7 mouse cellular contexts compared by ENCODE assay signal in genomic region chr13:110280563-110281144, GRCm38 (mm10). TPM values are rescaled to one million over a fixed set of nuclear protein-coding genes. Genes with fewer than 3 reads are reported as not detected.
A peak's percentile ranks its signal among the peaks of the same experiment; 100 is the strongest.
DNase-seq lines count a peak whose midpoint lies in the region; ATAC-seq and TF ChIP-seq lines count a peak whose summit lies in the region.

Rab3c (minus strand) TSS chr13:110280996.

- no peak for TF ChIP-seq CTCF in intestine, postnatal 0 days (IDR thresholded peaks at IDR 0.05; ENCODE audit: low read depth)

- peak; percentile 8 for DNase-seq in ES-CJ7 (ENCODE audit: low read depth, low spot score)
- no peak for DNase-seq in adrenal gland, adult 18-20 months (ENCODE audit: low spot score in 2 of 2)
- peak; percentile 17 for DNase-seq in embryonic facial prominence, embryonic 10.5 days (ENCODE audit: low spot score)
- DNase-seq in testis, postnatal 10 days (ENCODE audit: low spot score), result no peak

- H3K9ac ChIP-seq in intestine, postnatal 0 days (ENCODE audit: low read depth, low read length), result no peak within 1 kb of the TSS
- H3K9ac ChIP-seq in lung, embryonic 16.5 days (ENCODE audit: low read length), result peak within 1 kb of the TSS; percentile 27
- H3K9ac ChIP-seq in stomach, embryonic 14.5 days (replicated peaks; ENCODE audit: low read depth, low read length), result no peak within 1 kb of the TSS

- no peak for ATAC-seq in intestine, postnatal 0 days
- peak; percentile 34 for ATAC-seq in lung, embryonic 16.5 days (ENCODE audit: low read depth)
- ATAC-seq in stomach, embryonic 14.5 days (ENCODE audit: insufficient number of reproducible peaks, insufficient read depth, low FRiP score, low read depth), result peak; percentile 59

- peaks cover 10% of the 10 kb centered on the region for H3K4me1 ChIP-seq in embryonic facial prominence, embryonic 10.5 days
- H3K4me1 ChIP-seq in intestine, postnatal 0 days (replicated peaks; ENCODE audit: control insufficient read depth, insufficient read depth, low read length), result no peaks in the 10 kb centered on the region
- H3K4me1 ChIP-seq in lung, embryonic 16.5 days (replicated peaks; ENCODE audit: control insufficient read depth, insufficient read depth, low read length), result peaks cover 7% of the 10 kb centered on the region
- H3K4me1 ChIP-seq in stomach, embryonic 14.5 days (ENCODE audit: control insufficient read depth, insufficient read depth, low read length), result no peaks in the 10 kb centered on the region

- peaks cover 11% of the 10 kb centered on the region for H3K27me3 ChIP-seq in embryonic facial prominence, embryonic 10.5 days (replicated peaks; ENCODE audit: low read depth, poor library complexity, severe bottlenecking)
- H3K27me3 ChIP-seq in intestine, postnatal 0 days (replicated peaks; ENCODE audit: control insufficient read depth, insufficient read depth, low read length), result peaks cover 9% of the 10 kb centered on the region; the same call in 1 of the 2 replicates
- peaks cover 2% of the 10 kb centered on the region; the same call in 1 of the 2 replicates for H3K27me3 ChIP-seq in lung, embryonic 16.5 days (ENCODE audit: control insufficient read depth, insufficient read depth, low read depth, low read length)
- H3K27me3 ChIP-seq in stomach, embryonic 14.5 days (ENCODE audit: control insufficient read depth, insufficient read depth, low read length), result no peaks in the 10 kb centered on the region

- no peaks in the 10 kb centered on the region for H3K36me3 ChIP-seq in embryonic facial prominence, embryonic 10.5 days (replicated peaks)
- H3K36me3 ChIP-seq in intestine, postnatal 0 days (ENCODE audit: control insufficient read depth, insufficient read depth), result no peaks in the 10 kb centered on the region
- H3K36me3 ChIP-seq in lung, embryonic 16.5 days (ENCODE audit: control insufficient read depth, insufficient read depth, low read length), result no peaks in the 10 kb centered on the region
- H3K36me3 ChIP-seq in stomach, embryonic 14.5 days (ENCODE audit: control insufficient read depth, insufficient read depth, low read length), result no peaks in the 10 kb centered on the region

- H3K27ac ChIP-seq in embryonic facial prominence, embryonic 10.5 days (replicated peaks), result no peak within 1 kb of the TSS; the same call in 1 of the 2 replicates
- H3K27ac ChIP-seq in intestine, postnatal 0 days (ENCODE audit: low read depth, low read length), result no peak within 1 kb of the TSS
- H3K27ac ChIP-seq in lung, embryonic 16.5 days (ENCODE audit: low read length), result peak within 1 kb of the TSS; percentile 74
- no peak within 1 kb of the TSS for H3K27ac ChIP-seq in stomach, embryonic 14.5 days (ENCODE audit: low read length)

- H3K4me2 ChIP-seq in intestine, postnatal 0 days (replicated peaks; ENCODE audit: low read depth), result peak within 1 kb of the TSS; percentile 67
- H3K4me2 ChIP-seq in lung, embryonic 16.5 days (ENCODE audit: low read depth, low read length), result peak within 1 kb of the TSS; percentile 63
- H3K4me2 ChIP-seq in stomach, embryonic 14.5 days (replicated peaks; ENCODE audit: low read depth, low read length), result peak within 1 kb of the TSS; percentile 75

- H3K9me3 ChIP-seq in embryonic facial prominence, embryonic 10.5 days, result no peaks in the 10 kb centered on the region
- H3K9me3 ChIP-seq in intestine, postnatal 0 days (ENCODE audit: control insufficient read depth), result no peaks in the 10 kb centered on the region
- no peaks in the 10 kb centered on the region for H3K9me3 ChIP-seq in lung, embryonic 16.5 days (ENCODE audit: control insufficient read depth, low read length)
- H3K9me3 ChIP-seq in stomach, embryonic 14.5 days (ENCODE audit: control insufficient read depth, low read depth, low read length), result no peaks in the 10 kb centered on the region

- peak within 1 kb of the TSS; percentile 56 for H3K4me3 ChIP-seq in embryonic facial prominence, embryonic 10.5 days
- H3K4me3 ChIP-seq in intestine, postnatal 0 days (ENCODE audit: low read depth, low read length), result peak within 1 kb of the TSS; percentile 38
- peak within 1 kb of the TSS; percentile 46 for H3K4me3 ChIP-seq in lung, embryonic 16.5 days (ENCODE audit: low read length)
- H3K4me3 ChIP-seq in stomach, embryonic 14.5 days (ENCODE audit: low read depth, low read length), result peak within 1 kb of the TSS; percentile 35

- under 1% methylated on average over 20 of the region's 20 CpGs for WGBS in embryonic facial prominence, embryonic 10.5 days
- 2% methylated on average over 20 of the region's 20 CpGs for whole genome bisulfite sequencing in intestine, postnatal 0 days
- WGBS in lung, embryonic 16.5 days, result under 1% methylated on average over 20 of the region's 20 CpGs
- WGBS in stomach, embryonic 14.5 days, result 2% methylated on average over 20 of the region's 20 CpGs

RNA-seq across cellular contexts. Expression of gene Rab3c, which starts in this region (rescaled TPM):
- total RNA-seq in adrenal gland, adult 18-20 months (2021), result 10 to 100 TPM; 29.6 to 35.2 TPM
- 2.9 TPM in 2 replicates for polyA plus RNA-seq in embryonic facial prominence, embryonic 10.5 days (2016; fragmentation: Nextera tagmentation; extraction: Ambion mirVana)
- 3.0 TPM in 2 replicates for polyA plus RNA-seq in intestine, postnatal 0 days (2015; fragmentation: Nextera tagmentation; extraction: Ambion mirVana)
- polyA plus RNA-seq in lung, embryonic 16.5 days (2015; fragmentation: Nextera tagmentation; extraction: Ambion mirVana), result 2.4 and 4.2 TPM in 2 replicates
- polyA plus RNA-seq in stomach, embryonic 14.5 days (2014; fragmentation: Nextera tagmentation; extraction: Ambion mirVana), result 5.4 and 5.8 TPM in 2 replicates

Comparison
In these comparisons a context has a peak if more than half of its experiments do, and no peak if none do; other contexts are left out.
1. DNase-seq: peak in ES-CJ7 (single experiment) and embryonic facial prominence, embryonic 10.5 days (single experiment); none in adrenal gland, adult 18-20 months (0 of 2) and testis, postnatal 10 days (single experiment).
2. Peak in every context shown above with its lines, with median percentiles within 50 percentile points of each other: H3K4me3 ChIP-seq and H3K4me2 ChIP-seq.